Mouse (Mus musculus) right cerebral cortex, postnatal 10 days (tissue): ENCODE data around the gene Nckap5.

Source experiments
- DNase-seq, 2 experiments: peaks; one replicate each; pipeline ENCODE4 v3.0.0; 2021; ENCODE audit warnings: low spot score in 2 of 2

Nckap5 gene

GRCm38 (mm10) chr1:126622036-126622435 is 208.6 kb downstream of the Nckap5 start:
- no peak for DNase-seq

GRCm38 (mm10) chr1:126617464-126618041 is 213.0 kb downstream of the Nckap5 start:
- DNase-seq = no peak

GRCm38 (mm10) chr1:126616964-126617363 is 213.6 kb downstream of the Nckap5 start:
- DNase-seq = no peak

GRCm38 (mm10) chr1:126612916-126613315 is 217.7 kb downstream of the Nckap5 start:
- DNase-seq = no peak

GRCm38 (mm10) chr1:126608586-126608985 is 222.0 kb downstream of the Nckap5 start:
- DNase-seq = no peak

GRCm38 (mm10) chr1:126606189-126607080 is 224.2 kb downstream of the Nckap5 start:
- no peak for DNase-seq

- no peak for DNase-seq
These were observed 226.0 kb downstream of the Nckap5 start for GRCm38 (mm10) chr1:126604551-126604950.

- no peak for DNase-seq
These were observed 226.7 kb downstream of the Nckap5 start for GRCm38 (mm10) chr1:126603771-126604515.

- no peak for DNase-seq
These were observed 230.0 kb downstream of the Nckap5 start for GRCm38 (mm10) chr1:126600596-126600995.

- peak in 1 of 2 experiments; percentile 28 for DNase-seq
These were observed 233.2 kb downstream of the Nckap5 start for GRCm38 (mm10) chr1:126597376-126597775.

GRCm38 (mm10) chr1:126594796-126595195 is 235.8 kb downstream of the Nckap5 start:
- DNase-seq = no peak

- DNase-seq = no peak
These were observed 237.4 kb downstream of the Nckap5 start for GRCm38 (mm10) chr1:126593044-126593805.

GRCm38 (mm10) chr1:126590911-126591310 is 239.7 kb downstream of the Nckap5 start:
- no peak for DNase-seq

GRCm38 (mm10) chr1:126578163-126578562 is 252.4 kb downstream of the Nckap5 start:
- DNase-seq = no peak

GRCm38 (mm10) chr1:126574295-126574694 is 256.3 kb downstream of the Nckap5 start:
- no peak for DNase-seq

- peak; percentile 32 to 38 for DNase-seq
These were observed 256.9 kb downstream of the Nckap5 start for GRCm38 (mm10) chr1:126573714-126574113.

- DNase-seq = no peak
These were observed 257.5 kb downstream of the Nckap5 start for GRCm38 (mm10) chr1:126573097-126573496.

GRCm38 (mm10) chr1:126569611-126570238 is 260.9 kb downstream of the Nckap5 start:
- no peak for DNase-seq

GRCm38 (mm10) chr1:126568520-126569197 is 261.9 kb downstream of the Nckap5 start:
- DNase-seq = peak; percentile 33 to 47

- no peak for DNase-seq
These were observed 265.4 kb downstream of the Nckap5 start for GRCm38 (mm10) chr1:126565151-126565725.
